Mouse (Mus musculus): Measurements from ENCODE around the gene Crtc2.

Crtc2 gene

GRCm38 (mm10) chr3:90292345-90293275, 38.6 kb downstream of the Crtc2 start, which contains the start of gene Gatad2b:
Gatad2b (plus strand) TSS chr3:90293178.
- ATAC-seq (ENCODE audit: insufficient number of reproducible peaks, low FRiP score, low TSS enrichment), result peak; percentile 99

- no peak for ATAC-seq (ENCODE audit: insufficient number of reproducible peaks, low FRiP score, low TSS enrichment)
Observed at GRCm38 (mm10) chr3:90293352-90294063, 39.5 kb downstream of the Crtc2 start.

- ATAC-seq (ENCODE audit: insufficient number of reproducible peaks, low FRiP score, low TSS enrichment), result no peak
Observed at GRCm38 (mm10) chr3:90294064-90294440, 40.1 kb downstream of the Crtc2 start.

- no peak for ATAC-seq (ENCODE audit: insufficient number of reproducible peaks, low FRiP score, low TSS enrichment)
Observed at GRCm38 (mm10) chr3:90294651-90295050, 40.7 kb downstream of the Crtc2 start.

- ATAC-seq (ENCODE audit: insufficient number of reproducible peaks, low FRiP score, low TSS enrichment), result no peak
Observed at GRCm38 (mm10) chr3:90305801-90306200, 51.8 kb downstream of the Crtc2 start.

GRCm38 (mm10) chr3:90309589-90309988, 55.6 kb downstream of the Crtc2 start:
- ATAC-seq (ENCODE audit: insufficient number of reproducible peaks, low FRiP score, low TSS enrichment), result no peak

- ATAC-seq (ENCODE audit: insufficient number of reproducible peaks, low FRiP score, low TSS enrichment), result no peak
Observed at GRCm38 (mm10) chr3:90313367-90313766, 59.4 kb downstream of the Crtc2 start.
